Comparison of ENCODE assay signal across 21 mouse cellular contexts in the genomic region with DNA sequence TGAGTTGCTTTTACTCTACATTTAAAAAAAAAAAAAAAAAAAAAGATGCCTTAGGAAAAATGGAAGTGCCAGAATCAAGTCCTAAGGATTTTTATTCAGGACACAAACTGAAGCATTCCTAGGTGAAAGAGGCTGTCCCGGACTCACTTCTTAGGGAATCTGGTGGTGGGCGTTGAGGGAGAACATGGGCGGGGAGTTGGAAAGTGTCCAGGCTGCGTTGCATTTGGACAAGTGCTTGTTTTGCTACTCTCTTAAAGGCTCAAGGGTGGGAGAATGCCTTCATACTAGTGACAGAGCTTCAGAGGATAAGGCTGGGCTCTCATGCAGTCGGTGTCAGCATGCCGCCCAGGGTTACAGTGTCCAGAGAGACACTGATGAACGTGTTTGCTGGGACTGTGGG. TPM values are rescaled to one million over a fixed set of nuclear protein-coding genes. Genes with fewer than 3 reads are reported as not detected.
DNase-seq lines count a peak whose midpoint lies in the region; ATAC-seq lines count a peak whose summit lies in the region.
"Had no signal": no experiment of that assay in that cellular context is flagged by ENCODE, and none has a peak within 500 bp of the region (broad histone marks: within the 10 kb centered on the region; RNA-seq: fewer than 3 reads in every experiment).

No protein-coding gene starts in this region.

- H3K36me3 ChIP-seq in stomach, embryonic 16.5 days (ENCODE audit: control insufficient read depth, insufficient read depth, low read length) = no peaks in the 10 kb centered on the region
- H3K36me3 ChIP-seq: forebrain, embryonic 10.5 days; heart, embryonic 15.5 days; hindbrain, embryonic 15.5 days; neural tube, embryonic 15.5 days had no signal

- peak overlapping the region; percentile 82; the same call in 1 of the 2 replicates for H3K27ac ChIP-seq in stomach, embryonic 16.5 days (ENCODE audit: low read length)
- H3K27ac ChIP-seq: forebrain, embryonic 10.5 days; heart, embryonic 15.5 days; hindbrain, embryonic 15.5 days; neural tube, embryonic 15.5 days had no signal

- no peak overlapping the region for H3K4me2 ChIP-seq in stomach, embryonic 16.5 days (ENCODE audit: low read depth, low read length)
- H3K4me2 ChIP-seq: heart, embryonic 15.5 days; hindbrain, embryonic 15.5 days; liver, embryonic 11.5 days; neural tube, embryonic 15.5 days had no signal

- no peak for ATAC-seq in stomach, embryonic 16.5 days (ENCODE audit: insufficient read depth, low FRiP score)

- H3K9me3 ChIP-seq in stomach, embryonic 16.5 days (replicated peaks; ENCODE audit: control insufficient read depth, low read length) = no peaks in the 10 kb centered on the region
- H3K9me3 ChIP-seq: forebrain, embryonic 10.5 days; heart, embryonic 15.5 days; hindbrain, embryonic 15.5 days; neural tube, embryonic 15.5 days had no signal

- H3K4me1 ChIP-seq in stomach, embryonic 16.5 days (ENCODE audit: control insufficient read depth, insufficient read depth, low read length) = peaks cover 11% of the 10 kb centered on the region
- H3K4me1 ChIP-seq: forebrain, embryonic 10.5 days; hindbrain, embryonic 15.5 days; neural tube, embryonic 15.5 days had no signal

- no peak overlapping the region for H3K9ac ChIP-seq in stomach, embryonic 16.5 days (ENCODE audit: low read length)
- H3K9ac ChIP-seq: heart, embryonic 15.5 days; hindbrain, embryonic 15.5 days; neural tube, embryonic 15.5 days had no signal

- peak; percentile 24 to 31 for DNase-seq in frontal cortex, postnatal 36 days (ENCODE audit: low spot score in 2 of 2)
- DNase-seq in frontal cortex, postnatal 10 days (ENCODE audit: low spot score in 2 of 2) = no peak
- DNase-seq in layer of hippocampus, adult 9-11 months = peak; percentile 6
- DNase-seq in layer of hippocampus, postnatal 14 days (ENCODE audit: low spot score in 2 of 2) = no peak
- DNase-seq in right cerebral cortex, adult 18-20 months = peak; percentile 40
- DNase-seq in right cerebral cortex, postnatal 36 days (ENCODE audit: low spot score in 2 of 2) = no peak
- DNase-seq in spleen, postnatal 10 days (ENCODE audit: low spot score in 2 of 2) = no peak
- DNase-seq: B cell, adult 2 months; thymus, adult 2 months had no signal

- no peaks in the 10 kb centered on the region for H3K27me3 ChIP-seq in stomach, embryonic 16.5 days (ENCODE audit: control insufficient read depth, insufficient read depth, low read length)
- H3K27me3 ChIP-seq: heart, embryonic 15.5 days; hindbrain, embryonic 15.5 days; neural tube, embryonic 15.5 days had no signal

- WGBS in stomach, embryonic 16.5 days = 59% methylated on average over 7 of the region's 7 CpGs

- H3K4me3 ChIP-seq in stomach, embryonic 16.5 days (replicated peaks; ENCODE audit: low read length) = no peak overlapping the region
- H3K4me3 ChIP-seq: forebrain, embryonic 10.5 days; heart, embryonic 15.5 days; hindbrain, embryonic 15.5 days; neural tube, embryonic 15.5 days had no signal

RNA-seq across cellular contexts. Expression of gene Gm42906, which starts 6.1 kb away (rescaled TPM):
- not detected for total RNA-seq in layer of hippocampus, postnatal 14 days (2021)
- not detected in 2 replicates for polyA plus RNA-seq in stomach, embryonic 16.5 days (2015; fragmentation: Nextera tagmentation; extraction: Ambion mirVana)
- total RNA-seq: ES-E14; megakaryocyte, adult 5-6 weeks; monocyte, adult 5-6 weeks had no signal
- polyA plus RNA-seq: embryonic facial prominence, embryonic 11.5 days; forebrain, embryonic 10.5 days; hindbrain, embryonic 15.5 days; kidney, embryonic 14.5 days; liver, embryonic 11.5 days; neural tube, embryonic 15.5 days; small intestine, adult 2 months; thymus, adult 2 months had no signal

Comparison
In these comparisons a context has a peak if more than half of its experiments do, and no peak if none do; other contexts are left out.
1. DNase-seq: peak in frontal cortex, postnatal 36 days (2 of 2), layer of hippocampus, adult 9-11 months (single experiment) and right cerebral cortex, adult 18-20 months (single experiment); none in frontal cortex, postnatal 10 days (0 of 2), layer of hippocampus, postnatal 14 days (0 of 2), right cerebral cortex, postnatal 36 days (0 of 2) and spleen, postnatal 10 days (0 of 2).